Mouse (Mus musculus): ENCODE measurements around the gene Cacna1e. TPM values are rescaled to one million over a fixed set of nuclear protein-coding genes. Genes with fewer than 3 reads are reported as not detected.

The Cacna1e gene
- polyA plus RNA-seq, 1 experiment from 2014 or later: 0.05 TPM

- H3K9ac ChIP-seq: no peak overlapping the region
- H3K36me3 ChIP-seq: no peaks in the 10 kb centered on the region
- no peak overlapping the region for H3K4me3 ChIP-seq
- no peak overlapping the region for H3K27ac ChIP-seq
- H3K4me1 ChIP-seq: peaks cover 7% of the 10 kb centered on the region; the same call in 1 of the 2 replicates
- WGBS (ENCODE audit: insufficient replicate concordance): 30% methylated on average over 35 of the region's 35 CpGs
- no peaks in the 10 kb centered on the region for H3K9me3 ChIP-seq (replicated peaks)
- no peak for ATAC-seq
- H3K4me2 ChIP-seq: peak overlapping the region; percentile 49; the same call in 1 of the 2 replicates
- H3K27me3 ChIP-seq (replicated peaks): peaks cover 71% of the 10 kb centered on the region
Observed at GRCm38 (mm10) chr1:154725356-154726320, 158.7 kb downstream of the Cacna1e start.

- Histone ChIP-seq H3K9me3 (replicated peaks) (no peaks in the 10 kb centered on the region), H3K36me3 (no peaks in the 10 kb centered on the region), H3K9ac (no peak overlapping the region), H3K4me1 (peaks cover 7% of the 10 kb centered on the region; the same call in 1 of the 2 replicates), H3K4me2 (no peak overlapping the region), H3K27me3 (replicated peaks) (peaks cover 64% of the 10 kb centered on the region), H3K27ac (no peak overlapping the region), H3K4me3 (no peak overlapping the region)
- no peak for ATAC-seq
- WGBS (ENCODE audit: insufficient replicate concordance): 10% methylated on average over 19 of the region's 19 CpGs
Observed at GRCm38 (mm10) chr1:154723537-154724286, 160.6 kb downstream of the Cacna1e start.

GRCm38 (mm10) chr1:154723078-154723477, 161.2 kb downstream of the Cacna1e start:
- Histone ChIP-seq H3K4me1 (peaks cover 7% of the 10 kb centered on the region; the same call in 1 of the 2 replicates), H3K9me3 (replicated peaks) (no peaks in the 10 kb centered on the region), H3K9ac (no peak overlapping the region), H3K27me3 (replicated peaks) (peaks cover 58% of the 10 kb centered on the region), H3K36me3 (no peaks in the 10 kb centered on the region), H3K4me2 (no peak overlapping the region), H3K27ac (no peak overlapping the region), H3K4me3 (no peak overlapping the region)
- no peak for ATAC-seq
- WGBS (ENCODE audit: insufficient replicate concordance): 34% methylated on average over 6 of the region's 6 CpGs

GRCm38 (mm10) chr1:154715596-154715995, 168.7 kb downstream of the Cacna1e start:
- no peaks in the 10 kb centered on the region for H3K36me3 ChIP-seq
- no peak for ATAC-seq
- no peak overlapping the region for H3K27ac ChIP-seq
- H3K9ac ChIP-seq: no peak overlapping the region
- H3K4me3 ChIP-seq: no peak overlapping the region
- 65% methylated on average over 7 of the region's 7 CpGs for WGBS (ENCODE audit: insufficient replicate concordance)
- H3K4me1 ChIP-seq: no peaks in the 10 kb centered on the region
- no peak overlapping the region for H3K4me2 ChIP-seq
- H3K9me3 ChIP-seq (replicated peaks): no peaks in the 10 kb centered on the region
- H3K27me3 ChIP-seq (replicated peaks): no peaks in the 10 kb centered on the region

- Histone ChIP-seq H3K9me3 (replicated peaks) (no peaks in the 10 kb centered on the region), H3K4me1 (no peaks in the 10 kb centered on the region), H3K36me3 (no peaks in the 10 kb centered on the region), H3K27ac (no peak overlapping the region), H3K27me3 (replicated peaks) (no peaks in the 10 kb centered on the region), H3K4me2 (no peak overlapping the region), H3K4me3 (no peak overlapping the region), H3K9ac (no peak overlapping the region)
- peak; percentile 90 for ATAC-seq
- WGBS (ENCODE audit: insufficient replicate concordance): 58% methylated on average over 4 of the region's 4 CpGs
Observed at GRCm38 (mm10) chr1:154712747-154713146, 171.6 kb downstream of the Cacna1e start.

GRCm38 (mm10) chr1:154707584-154708290, 176.6 kb downstream of the Cacna1e start:
- Histone ChIP-seq H3K9me3 (replicated peaks) (no peaks in the 10 kb centered on the region), H3K36me3 (no peaks in the 10 kb centered on the region), H3K9ac (no peak overlapping the region), H3K4me3 (no peak overlapping the region), H3K4me1 (no peaks in the 10 kb centered on the region), H3K4me2 (no peak overlapping the region), H3K27me3 (replicated peaks) (no peaks in the 10 kb centered on the region), H3K27ac (peak overlapping the region; percentile 27; the same call in 1 of the 2 replicates)
- 67% methylated on average over 4 of the region's 4 CpGs for WGBS (ENCODE audit: insufficient replicate concordance)
- ATAC-seq: peak; percentile 76; the same call in 1 of the 2 replicates

GRCm38 (mm10) chr1:154706974-154707373, 177.3 kb downstream of the Cacna1e start:
- H3K27me3 ChIP-seq (replicated peaks): no peaks in the 10 kb centered on the region
- no peak overlapping the region for H3K4me3 ChIP-seq
- no peaks in the 10 kb centered on the region for H3K9me3 ChIP-seq (replicated peaks)
- H3K4me2 ChIP-seq: no peak overlapping the region
- no peak for ATAC-seq
- 67% methylated on average over 8 of the region's 8 CpGs for WGBS (ENCODE audit: insufficient replicate concordance)
- no peak overlapping the region for H3K27ac ChIP-seq
- H3K36me3 ChIP-seq: no peaks in the 10 kb centered on the region
- H3K4me1 ChIP-seq: no peaks in the 10 kb centered on the region
- H3K9ac ChIP-seq: no peak overlapping the region

- H3K27me3 ChIP-seq (replicated peaks): no peaks in the 10 kb centered on the region
- no peak overlapping the region for H3K4me2 ChIP-seq
- no peaks in the 10 kb centered on the region for H3K9me3 ChIP-seq (replicated peaks)
- H3K27ac ChIP-seq: no peak overlapping the region
- WGBS (ENCODE audit: insufficient replicate concordance): 73% methylated on average over 7 of the region's 7 CpGs
- no peak overlapping the region for H3K9ac ChIP-seq
- H3K36me3 ChIP-seq: no peaks in the 10 kb centered on the region
- no peak overlapping the region for H3K4me3 ChIP-seq
- no peak for ATAC-seq
- no peaks in the 10 kb centered on the region for H3K4me1 ChIP-seq
Observed at GRCm38 (mm10) chr1:154705882-154706565, 178.3 kb downstream of the Cacna1e start.

- Histone ChIP-seq H3K9me3 (replicated peaks) (no peaks in the 10 kb centered on the region), H3K4me1 (no peaks in the 10 kb centered on the region), H3K27ac (no peak overlapping the region), H3K27me3 (replicated peaks) (no peaks in the 10 kb centered on the region), H3K36me3 (no peaks in the 10 kb centered on the region), H3K9ac (no peak overlapping the region), H3K4me3 (no peak overlapping the region), H3K4me2 (no peak overlapping the region)
- 63% methylated on average over 11 of the region's 11 CpGs for WGBS (ENCODE audit: insufficient replicate concordance)
- no peak for ATAC-seq
Observed at GRCm38 (mm10) chr1:154704558-154705185, 179.6 kb downstream of the Cacna1e start.

GRCm38 (mm10) chr1:154702623-154703022, 181.7 kb downstream of the Cacna1e start:
- Histone ChIP-seq H3K27me3 (replicated peaks) (no peaks in the 10 kb centered on the region), H3K4me3 (no peak overlapping the region), H3K9ac (no peak overlapping the region), H3K36me3 (no peaks in the 10 kb centered on the region), H3K9me3 (replicated peaks) (no peaks in the 10 kb centered on the region), H3K4me2 (no peak overlapping the region), H3K27ac (no peak overlapping the region), H3K4me1 (no peaks in the 10 kb centered on the region)
- WGBS (ENCODE audit: insufficient replicate concordance): 39% methylated on average over 2 of the region's 2 CpGs
- no peak for ATAC-seq
